Mouse (Mus musculus) c-Kit-negative CD71-positive TER-119-positive erythroid progenitor cells, embryonic 14.5 days (primary cell): ENCODE data around the gene I0C0044D17Rik.

Source experiments
- DNase-seq: peaks from one replicate; pipeline ENCODE4 v3.0.0-alpha.2; 2013; ENCODE audit warnings: low read depth, low spot score

Gene I0C0044D17Rik

DNA sequence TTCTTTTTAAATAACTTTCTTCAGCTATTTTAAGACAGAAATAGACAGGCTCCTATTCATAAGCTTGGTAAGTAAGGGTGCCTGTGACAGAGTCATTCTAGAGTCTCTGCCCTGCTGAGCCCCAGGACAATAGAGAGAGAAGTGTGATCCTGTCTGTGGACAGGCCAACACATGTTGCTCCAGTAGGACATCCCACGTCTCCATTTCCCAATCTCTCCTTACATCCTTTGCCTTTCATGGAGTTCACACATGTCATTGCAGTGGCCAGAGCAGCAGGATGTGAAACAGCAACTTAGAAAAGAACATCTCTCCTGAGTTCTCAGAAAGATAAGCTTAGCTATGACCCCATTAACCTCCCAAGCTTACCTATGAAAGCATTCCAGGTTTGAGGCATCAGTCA lies 8.1 kb upstream of the I0C0044D17Rik start:
- DNase-seq: no peak

DNA sequence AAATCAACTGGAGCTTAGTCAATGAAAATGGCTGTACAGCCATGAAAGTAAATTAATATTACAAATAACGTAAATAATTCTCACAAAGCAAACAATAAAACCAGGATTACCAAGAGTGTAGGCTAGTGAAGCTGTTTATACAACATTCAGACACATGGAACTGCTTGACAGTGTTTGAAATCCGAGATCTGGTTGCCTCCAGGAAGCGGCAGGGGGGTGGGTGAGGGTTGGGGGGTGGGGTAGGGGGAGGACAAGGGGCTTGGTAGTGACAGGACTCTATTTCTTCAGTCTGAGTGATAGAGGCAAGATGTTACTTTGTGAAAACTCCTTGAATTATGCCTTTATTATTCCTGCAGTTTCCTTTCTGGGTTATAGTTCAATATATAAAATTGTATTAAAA lies 3.1 kb upstream of the I0C0044D17Rik start:
- DNase-seq: no peak

DNA sequence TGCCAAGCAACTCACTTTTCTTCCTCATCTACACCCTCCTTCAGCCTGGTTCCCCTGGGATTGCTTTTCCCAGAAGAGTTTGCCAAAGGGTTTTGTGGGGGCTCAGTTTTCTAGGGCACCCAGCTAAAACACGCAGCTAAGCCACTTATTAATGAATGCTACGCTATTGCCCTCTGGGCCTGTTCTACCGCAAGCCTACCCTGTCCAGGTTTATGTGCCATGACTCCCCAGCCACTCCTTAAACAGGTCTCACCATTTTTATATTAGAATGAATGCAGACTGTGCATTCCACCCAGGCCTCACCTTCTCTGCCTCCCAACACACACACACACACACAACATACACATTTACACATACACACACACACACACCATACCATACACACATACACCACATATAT lies 593 bp downstream of the I0C0044D17Rik start:
- no peak for DNase-seq

DNA sequence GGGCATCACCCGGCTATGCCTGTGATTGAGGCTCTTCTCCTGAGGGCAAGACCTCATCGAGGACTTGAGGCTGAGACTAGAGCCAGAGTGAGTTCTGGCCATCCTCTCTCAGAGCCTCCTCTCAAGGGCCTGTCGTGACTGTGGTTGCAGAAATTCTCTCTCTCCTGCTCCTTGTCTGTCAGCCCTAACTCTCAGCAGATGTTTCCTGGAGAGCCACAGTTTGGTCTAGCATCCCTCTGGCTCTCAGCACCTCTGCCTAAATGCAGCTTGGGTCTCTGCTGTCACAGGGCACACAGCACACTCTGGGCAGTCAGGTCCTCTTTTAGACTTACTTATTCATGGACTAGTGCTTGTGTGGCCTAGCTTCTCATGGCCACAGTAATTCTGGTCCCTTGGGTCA lies 1.2 kb downstream of the I0C0044D17Rik start:
- DNase-seq: no peak

DNA sequence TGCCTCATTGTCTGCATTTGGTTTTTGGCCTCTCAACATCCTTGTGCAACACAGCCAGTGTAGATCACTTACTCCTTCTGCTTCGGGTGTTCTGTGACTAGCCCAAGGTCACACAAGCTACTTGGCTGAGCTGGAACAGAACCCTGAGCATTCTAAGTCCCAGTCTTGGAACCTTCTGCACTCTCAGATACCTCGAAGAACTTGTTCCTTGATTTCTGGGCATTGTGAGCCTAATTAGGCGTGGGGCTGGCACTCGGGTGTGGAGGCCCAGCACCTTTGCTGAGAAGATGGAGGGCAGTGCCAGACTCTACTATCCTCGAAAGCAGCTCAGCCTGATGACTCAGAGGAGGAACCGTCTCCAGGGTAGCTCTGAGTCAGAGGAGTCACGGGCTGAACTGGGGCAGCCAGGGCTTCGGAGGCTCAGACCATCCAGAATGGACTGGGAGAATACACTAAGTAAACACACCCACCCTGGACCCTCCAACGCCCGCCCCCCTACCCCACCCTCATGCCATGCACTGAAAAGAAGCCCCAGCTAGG lies 4.4 kb downstream of the I0C0044D17Rik start:
- DNase-seq: no peak

DNA sequence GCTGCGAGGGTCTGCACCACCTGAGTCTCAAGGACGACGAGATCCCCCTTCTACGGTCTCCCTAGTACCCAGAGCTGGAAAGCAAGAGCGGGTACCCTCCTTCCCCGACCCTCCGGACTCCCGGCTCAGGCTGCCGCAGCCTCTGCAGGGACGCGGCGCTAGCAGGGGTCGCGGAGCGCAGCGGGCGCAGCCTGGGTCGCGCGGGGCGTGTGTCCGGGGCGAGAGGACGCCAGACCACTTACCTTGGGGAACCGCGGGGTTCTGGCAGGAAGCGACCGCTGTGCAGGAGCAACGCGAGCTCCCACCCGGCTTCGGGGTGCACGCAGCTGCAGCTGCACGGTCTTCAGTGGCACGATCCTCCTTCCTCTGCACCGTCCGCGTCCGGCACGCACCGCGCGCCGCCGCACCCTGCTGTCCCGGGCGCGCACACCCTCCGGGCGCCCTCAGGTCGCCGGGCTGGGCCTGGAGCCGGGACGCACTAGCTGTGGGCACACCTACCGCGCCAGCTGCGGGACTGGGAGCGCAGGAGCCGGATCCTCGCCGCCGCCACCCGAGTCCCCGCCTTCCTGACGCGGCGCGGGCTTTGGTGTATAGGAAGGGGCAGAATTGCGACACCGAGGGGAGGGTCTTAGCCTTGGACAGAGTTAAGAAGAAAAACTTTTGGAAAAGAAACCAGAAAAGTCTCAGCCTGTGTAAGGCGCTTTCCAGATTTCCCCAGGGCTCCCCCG lies 6.3 kb downstream of the I0C0044D17Rik start, which contains the start of gene Kank4:
TSS of gene Kank4 (minus strand) at position 354 of the 728 bp plus-strand sequence.
- no peak for DNase-seq

DNA sequence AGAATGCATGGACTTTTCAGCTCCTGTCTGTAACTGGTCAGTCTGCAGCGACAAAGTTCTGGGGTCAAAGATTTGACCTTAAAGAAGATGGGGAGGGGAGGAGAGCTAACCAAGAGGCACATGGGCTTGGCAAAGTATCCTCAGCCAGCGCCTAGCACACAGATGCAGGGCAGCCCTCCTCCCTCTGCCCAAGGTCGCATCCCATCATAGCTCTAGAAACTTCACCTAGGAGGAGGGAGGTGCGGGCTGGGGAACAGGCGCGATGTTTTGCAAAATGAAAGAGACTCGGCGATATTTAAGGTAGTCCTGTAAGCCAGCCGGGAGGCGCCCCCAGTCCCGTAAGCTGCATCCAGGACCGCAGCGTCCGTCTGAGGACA lies 6.8 kb downstream of the I0C0044D17Rik start:
- DNase-seq: no peak

DNA sequence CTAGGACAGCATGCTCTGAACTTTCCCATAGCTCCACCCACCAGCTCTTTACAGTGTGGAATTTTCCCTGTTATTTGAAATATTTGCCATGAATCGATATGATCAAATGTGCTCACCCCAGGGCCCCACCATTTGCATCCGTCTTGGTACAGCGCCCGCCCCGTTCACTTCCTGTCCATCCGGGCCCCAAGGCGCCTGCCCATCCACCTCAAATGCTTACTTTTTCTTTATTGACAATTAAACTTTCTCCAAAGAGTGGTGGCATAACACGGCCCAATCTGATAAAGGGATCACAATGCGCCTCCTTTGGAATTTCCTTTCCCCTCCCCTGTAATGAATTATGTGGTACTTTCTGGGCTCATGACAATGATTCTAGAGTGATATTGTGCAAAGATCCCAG lies 17.3 kb downstream of the I0C0044D17Rik start:
- DNase-seq: no peak

DNA sequence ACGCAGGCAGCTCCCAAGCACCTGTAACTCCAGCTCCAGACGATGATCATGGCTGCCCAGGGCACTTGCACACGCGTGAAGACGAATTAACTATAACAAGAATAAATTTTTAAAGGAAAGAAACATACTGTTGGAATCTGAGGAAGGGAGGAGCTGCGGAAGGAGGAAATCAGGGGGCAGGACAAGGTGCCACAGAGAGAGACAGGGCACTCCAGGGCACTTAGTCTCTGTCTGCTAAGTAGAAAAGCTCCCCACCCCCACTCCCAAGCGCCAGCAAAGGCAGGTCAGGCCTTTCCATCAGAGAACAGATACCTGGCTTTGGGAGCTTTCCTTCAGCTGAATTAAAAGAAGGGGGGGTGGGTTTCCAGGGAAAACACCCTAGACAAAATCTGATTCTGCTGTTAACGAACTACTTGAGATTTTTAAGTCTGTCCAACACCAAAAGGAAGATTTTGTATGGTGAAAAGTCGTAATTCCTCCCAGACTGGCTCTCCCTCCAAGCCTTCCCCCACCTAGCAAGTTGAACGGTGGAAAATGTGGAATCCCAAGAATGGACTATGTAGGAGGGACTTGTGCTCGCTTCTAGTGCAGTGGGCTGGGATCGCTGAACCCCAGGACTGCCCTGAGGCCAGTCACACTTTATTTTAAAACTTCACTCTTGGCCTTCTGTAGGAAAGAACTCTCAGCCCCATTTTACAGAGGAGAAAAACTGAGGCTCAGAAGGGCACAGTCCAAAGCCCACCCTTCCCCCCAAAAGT lies 18.2 kb downstream of the I0C0044D17Rik start:
- no peak for DNase-seq

DNA sequence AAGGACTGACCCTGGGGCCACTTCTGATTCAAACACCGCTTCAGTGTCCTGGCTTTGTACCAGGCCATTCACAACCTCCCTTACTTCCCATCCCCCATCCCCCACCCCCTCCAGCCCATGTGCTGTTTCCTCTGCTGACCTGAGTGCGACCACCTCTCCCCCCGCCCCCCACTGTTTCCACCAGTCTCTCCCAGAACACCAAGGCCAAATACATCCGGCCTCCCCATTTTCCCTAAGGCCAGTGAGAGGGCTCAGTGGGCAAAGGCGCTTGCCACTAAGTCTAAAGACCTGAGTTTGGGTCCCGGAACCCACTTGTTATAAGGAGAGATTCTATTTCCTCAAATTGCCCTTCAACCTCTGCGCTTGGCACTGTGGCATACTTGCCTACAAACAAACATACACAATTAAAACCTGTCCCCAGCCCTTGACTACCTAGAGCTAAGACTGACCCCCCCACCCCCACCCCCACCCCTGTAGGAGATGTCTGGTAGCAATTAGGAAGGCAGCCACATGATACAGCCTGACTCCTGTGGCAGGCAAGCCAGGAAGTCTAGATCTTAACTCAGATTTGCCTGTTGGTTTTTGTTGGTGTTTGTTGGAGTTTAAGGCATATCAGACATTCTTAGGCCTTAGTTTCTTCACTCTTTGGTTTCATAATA lies 19.0 kb downstream of the I0C0044D17Rik start:
- no peak for DNase-seq

DNA sequence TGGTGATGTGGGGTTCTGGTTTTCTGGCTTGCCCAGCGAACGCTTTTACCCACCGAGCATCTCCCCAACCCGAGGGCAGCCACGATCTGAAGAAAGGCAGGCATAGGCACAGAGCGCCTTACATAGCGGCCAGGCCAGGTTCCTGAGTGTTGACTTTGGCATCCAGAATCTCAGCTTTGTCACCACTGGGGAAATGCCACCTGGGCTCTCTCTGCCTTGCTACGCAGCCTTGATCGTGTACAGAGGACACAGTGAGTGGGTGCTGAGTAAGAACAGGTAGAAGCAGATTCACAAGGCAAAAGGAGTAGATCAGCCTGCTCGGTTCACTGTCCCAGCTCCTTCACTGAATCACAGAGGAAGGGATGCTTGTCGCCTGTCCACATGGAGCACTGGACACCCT lies 21.9 kb downstream of the I0C0044D17Rik start:
- DNase-seq: no peak

DNA sequence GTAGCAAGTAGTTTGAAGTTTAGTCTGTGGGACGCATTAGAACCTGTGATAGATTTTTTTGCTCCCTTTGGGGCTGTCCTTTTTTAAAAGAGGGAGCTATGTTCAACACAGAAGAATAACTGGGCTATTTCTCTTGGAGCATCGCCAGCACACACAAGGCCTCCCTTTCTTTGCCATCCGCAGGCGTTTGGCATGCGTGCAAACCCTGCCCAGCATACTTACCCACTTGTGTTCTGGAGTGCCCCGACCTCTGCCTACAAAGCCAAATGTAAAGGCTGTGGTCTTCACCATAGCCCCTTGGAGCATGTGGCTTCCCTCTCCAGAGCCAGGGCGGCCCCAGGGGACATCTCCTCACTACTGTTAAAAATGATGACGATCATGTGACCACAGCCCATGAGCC lies 22.8 kb downstream of the I0C0044D17Rik start:
- DNase-seq: no peak

DNA sequence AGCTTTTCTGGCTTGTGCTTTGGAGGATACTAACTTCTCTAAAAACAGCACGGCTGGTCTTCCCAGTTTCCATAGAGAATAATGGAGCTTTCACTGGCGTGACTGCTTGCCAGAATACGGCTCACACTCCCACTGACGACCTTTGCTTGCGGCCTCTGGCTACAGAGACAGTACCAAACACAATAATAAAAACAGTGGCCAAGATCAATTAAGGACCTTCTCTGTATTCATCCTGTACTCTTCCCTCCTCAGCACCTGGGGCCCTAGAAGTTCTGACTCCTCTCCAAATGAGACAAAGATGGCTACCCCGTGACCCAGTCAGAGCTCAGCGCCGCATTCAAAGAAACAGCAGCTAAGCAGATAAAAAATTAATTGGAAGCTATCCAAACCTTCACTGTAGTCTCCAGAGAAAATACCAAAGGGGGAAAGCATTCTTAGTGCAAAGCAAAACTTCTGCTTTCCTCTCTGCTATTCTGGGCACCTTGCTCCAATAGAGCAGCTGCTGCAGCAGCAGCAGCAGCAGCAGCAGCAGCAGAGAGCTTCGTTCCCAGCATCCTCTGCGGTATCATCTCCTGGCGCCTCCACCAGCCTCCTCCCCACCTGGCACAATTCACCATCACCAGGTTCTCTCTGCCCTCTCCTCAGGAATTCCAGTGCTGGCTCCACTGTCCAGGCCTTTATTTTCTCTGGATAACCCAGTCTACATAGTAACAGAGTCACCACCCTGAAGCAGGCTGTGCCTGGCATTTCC lies 26.9 kb downstream of the I0C0044D17Rik start:
- no peak for DNase-seq

DNA sequence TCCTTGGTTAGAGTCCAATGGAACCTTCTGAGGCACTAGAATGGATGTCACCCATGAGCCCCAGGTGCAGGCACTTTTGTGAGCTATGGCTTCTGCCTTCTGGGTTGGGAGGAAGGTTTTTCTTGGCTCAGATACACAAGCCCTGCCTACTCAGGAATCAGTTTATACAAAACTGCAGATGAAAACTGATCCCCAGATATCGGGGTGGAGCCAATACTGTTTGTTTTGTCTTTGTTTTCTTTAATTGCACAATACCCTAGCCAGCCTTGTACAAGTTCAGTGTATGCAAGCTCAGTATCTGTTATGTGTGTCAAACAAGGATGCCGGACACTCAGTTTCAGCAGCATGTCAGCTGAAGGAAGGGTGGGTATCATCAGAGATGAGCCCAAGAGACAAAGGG lies 28.4 kb downstream of the I0C0044D17Rik start:
- DNase-seq: no peak

DNA sequence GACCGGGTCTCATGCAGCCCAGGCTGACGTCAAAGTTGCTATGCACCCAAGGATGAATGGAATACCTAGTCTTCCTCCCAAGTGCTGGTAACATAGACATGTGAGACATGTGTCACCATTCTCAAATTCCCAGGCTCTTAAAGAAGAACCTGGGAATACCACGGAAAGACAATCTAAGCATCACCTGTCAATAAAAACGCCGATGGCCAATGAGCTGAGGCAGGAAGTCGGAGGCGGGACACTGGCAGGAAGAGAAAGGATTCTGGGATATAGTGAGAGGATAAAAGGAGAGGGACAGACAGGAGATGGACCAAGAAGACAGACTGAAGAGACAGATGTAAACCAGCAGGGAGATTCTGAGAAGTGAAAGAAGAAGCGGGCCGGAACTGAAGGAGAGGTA lies 30.2 kb downstream of the I0C0044D17Rik start:
- no peak for DNase-seq

DNA sequence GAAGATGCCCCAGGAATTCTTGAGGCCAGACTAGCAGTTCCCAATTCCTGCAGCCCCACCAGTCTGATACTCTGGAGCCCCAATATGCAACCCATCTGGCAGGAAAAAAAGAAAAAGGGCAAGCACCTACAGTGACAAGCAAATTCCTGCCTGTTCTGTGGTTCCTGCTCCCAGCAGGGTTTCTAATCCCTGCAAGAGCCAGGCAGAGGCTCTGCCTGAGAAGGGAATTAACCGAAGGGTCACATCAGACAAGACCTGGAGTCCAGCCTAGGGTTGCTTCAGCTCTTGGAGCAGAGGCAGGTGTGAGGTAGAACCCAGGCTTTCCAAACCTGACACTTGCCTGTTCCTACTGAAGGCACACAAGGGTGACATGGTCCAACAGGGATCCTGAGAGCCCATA lies 32.9 kb downstream of the I0C0044D17Rik start:
- no peak for DNase-seq

DNA sequence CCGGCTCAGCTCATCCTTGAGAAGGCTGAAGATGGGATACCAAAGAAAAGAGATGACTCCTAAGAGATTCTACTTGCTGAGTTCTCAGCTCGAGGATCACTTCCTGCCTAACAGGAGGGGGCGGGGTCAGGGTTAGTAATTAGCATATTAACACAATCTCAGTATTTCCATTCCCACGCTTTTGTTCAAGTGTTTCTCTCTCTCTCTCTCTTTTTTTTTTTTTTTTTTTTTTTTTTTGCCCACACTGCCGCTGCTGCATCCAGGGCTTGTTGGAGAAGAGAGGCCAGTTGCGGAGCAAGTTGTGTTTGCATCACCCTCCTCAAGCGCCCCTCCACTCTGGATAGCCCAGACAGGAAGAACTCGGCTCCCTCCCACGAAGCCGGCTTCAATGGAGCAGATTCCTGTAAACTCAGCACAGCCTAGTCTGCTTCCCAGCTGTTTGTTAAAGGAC lies 33.8 kb downstream of the I0C0044D17Rik start:
- no peak for DNase-seq

DNA sequence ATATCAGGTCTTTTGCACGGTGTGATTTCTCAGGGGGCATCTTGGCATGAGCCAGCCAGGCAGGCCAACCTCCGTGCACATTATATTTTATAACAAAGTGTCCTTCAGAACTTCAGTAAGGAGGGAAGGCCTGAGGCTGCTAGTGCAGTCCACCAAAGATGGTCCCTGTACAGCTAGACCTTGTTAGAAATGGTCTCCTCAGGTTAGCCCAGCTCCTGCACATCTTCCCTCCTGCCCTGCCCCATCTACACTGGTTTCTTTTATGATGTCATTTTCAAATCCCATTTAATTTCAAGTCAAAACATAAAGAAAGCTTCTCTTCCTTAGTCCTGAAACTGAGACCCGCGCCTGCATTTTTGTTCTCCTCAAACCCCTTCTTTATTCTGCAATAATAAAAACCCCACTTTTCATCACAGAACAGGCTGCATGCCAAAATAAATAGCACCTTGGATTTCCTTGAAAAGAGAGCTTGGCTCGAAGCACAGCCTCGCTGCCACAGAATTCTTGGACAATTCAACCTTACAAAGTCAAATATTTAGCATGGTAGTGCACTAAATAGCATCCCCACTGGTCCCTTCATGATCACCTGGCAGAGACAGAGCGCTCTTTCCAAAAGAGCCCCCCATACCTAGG lies 34.4 kb downstream of the I0C0044D17Rik start:
- no peak for DNase-seq

DNA sequence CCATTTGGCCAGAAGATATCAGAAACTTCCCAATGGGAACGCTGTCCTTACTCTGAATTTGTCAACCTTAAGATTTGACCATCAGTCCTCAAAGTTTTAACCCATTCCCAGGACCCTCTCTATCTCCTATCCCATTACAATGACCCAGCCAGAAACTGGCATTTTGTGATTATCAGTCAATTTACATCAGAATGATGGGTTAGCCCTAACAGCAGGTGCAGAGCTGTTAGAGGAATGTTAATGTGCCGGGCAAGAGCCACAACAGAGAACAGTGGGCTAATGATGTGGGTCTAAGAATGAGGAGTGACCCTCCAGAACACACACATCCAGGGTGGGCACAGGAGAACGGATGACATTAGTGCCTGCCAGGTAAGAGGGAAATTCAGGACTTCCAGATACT lies 37.4 kb downstream of the I0C0044D17Rik start:
- DNase-seq: no peak

DNA sequence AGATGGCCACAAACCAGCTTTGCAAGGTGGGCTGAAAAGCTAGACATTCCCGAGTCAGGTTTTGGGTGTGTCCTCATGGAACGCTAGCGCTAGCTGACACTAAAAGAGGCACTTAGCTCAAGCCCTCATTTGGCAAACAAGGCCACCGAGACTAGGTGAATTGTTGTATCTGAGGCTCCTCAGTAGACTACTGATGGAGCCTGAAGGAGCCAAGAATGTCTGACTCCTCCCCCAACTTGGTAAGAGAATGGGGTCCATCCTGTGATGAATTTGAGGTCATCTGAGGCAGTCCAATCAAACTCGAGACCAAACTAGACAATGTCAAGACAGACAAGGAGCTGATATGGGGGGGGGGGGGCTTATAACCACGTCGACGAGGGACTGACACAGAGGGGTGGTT lies 37.8 kb downstream of the I0C0044D17Rik start:
- DNase-seq: no peak

DNA sequence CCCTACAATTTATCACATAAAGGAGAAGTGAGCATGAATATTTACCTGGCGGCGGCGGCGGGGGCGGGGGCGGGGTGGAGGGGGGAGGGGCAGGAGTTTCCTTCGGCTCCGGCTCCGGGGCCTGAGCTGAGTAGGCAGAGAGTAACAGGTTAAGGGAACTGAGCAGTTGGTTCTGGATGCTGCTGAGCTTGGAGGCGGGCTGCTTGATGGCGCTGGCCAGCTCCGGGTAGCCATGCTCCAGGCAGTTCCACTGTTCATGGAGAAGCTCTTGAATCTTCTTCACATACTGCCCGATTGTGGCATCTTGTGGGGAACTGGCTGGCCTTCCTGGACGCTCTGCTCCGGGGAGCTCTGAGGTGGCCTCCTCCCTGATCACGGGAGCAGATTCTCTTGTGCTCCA lies 45.4 kb downstream of the I0C0044D17Rik start:
- DNase-seq: no peak
